ENCODE assay signal across 8 mouse cellular contexts in genomic region chr1:55874143-55874867, GRCm38 (mm10).
DNase-seq lines count a peak whose midpoint lies in the region; ATAC-seq and TF ChIP-seq lines count a peak whose summit lies in the region.

No protein-coding gene starts in this region.

- no peak for TF ChIP-seq POLR2A in heart, adult 2 months (IDR thresholded peaks at IDR 0.05; ENCODE audit: insufficient read depth, low read depth, low read length)

- H3K27ac ChIP-seq in heart, adult 2 months = no peak overlapping the region
- H3K27ac ChIP-seq in forebrain, embryonic 16.5 days (ENCODE audit: low read length) = no peak overlapping the region
- no peak overlapping the region for H3K27ac ChIP-seq in hindbrain, embryonic 16.5 days (ENCODE audit: low read depth, low read length)
- H3K27ac ChIP-seq in midbrain, embryonic 12.5 days (replicated peaks) = no peak overlapping the region

- no peak overlapping the region for H3K4me2 ChIP-seq in forebrain, embryonic 16.5 days (ENCODE audit: low read length)
- no peak overlapping the region for H3K4me2 ChIP-seq in hindbrain, embryonic 16.5 days (ENCODE audit: low read length)
- no peak overlapping the region for H3K4me2 ChIP-seq in midbrain, embryonic 12.5 days (replicated peaks)

- peak; percentile 89 for TF ChIP-seq CTCF in heart, adult 2 months (IDR thresholded peaks at IDR 0.05)

- peak; percentile 95 for ATAC-seq in forebrain, embryonic 16.5 days
- peak; percentile 93 for ATAC-seq in hindbrain, embryonic 16.5 days
- ATAC-seq in midbrain, embryonic 12.5 days (ENCODE audit: low FRiP score, low read depth) = peak; percentile 76

- WGBS in heart, adult 2 months = 12% methylated on average over 7 of the region's 7 CpGs
- WGBS in forebrain, embryonic 16.5 days = 16% methylated on average over 7 of the region's 7 CpGs
- WGBS in hindbrain, embryonic 16.5 days = 18% methylated on average over 7 of the region's 7 CpGs
- 20% methylated on average over 7 of the region's 7 CpGs for WGBS in midbrain, embryonic 12.5 days

- no peak overlapping the region for H3K9ac ChIP-seq in heart, adult 2 months (ENCODE audit: low read depth, low read length)
- no peak overlapping the region for H3K9ac ChIP-seq in forebrain, embryonic 16.5 days (replicated peaks; ENCODE audit: low read depth, low read length)
- H3K9ac ChIP-seq in hindbrain, embryonic 16.5 days (ENCODE audit: low read depth, low read length) = no peak overlapping the region
- no peak overlapping the region for H3K9ac ChIP-seq in midbrain, embryonic 12.5 days (replicated peaks)

- H3K4me1 ChIP-seq in heart, adult 2 months (ENCODE audit: control insufficient read depth, insufficient read depth, low read length) = no peaks in the 10 kb centered on the region
- no peaks in the 10 kb centered on the region for H3K4me1 ChIP-seq in forebrain, embryonic 16.5 days (replicated peaks; ENCODE audit: control insufficient read depth, insufficient read depth, low read length)
- H3K4me1 ChIP-seq in hindbrain, embryonic 16.5 days (ENCODE audit: control insufficient read depth, insufficient read depth, low read depth, low read length) = no peaks in the 10 kb centered on the region
- H3K4me1 ChIP-seq in midbrain, embryonic 12.5 days = no peaks in the 10 kb centered on the region

- no peaks in the 10 kb centered on the region for H3K9me3 ChIP-seq in forebrain, embryonic 16.5 days (ENCODE audit: control insufficient read depth, low read length)
- H3K9me3 ChIP-seq in hindbrain, embryonic 16.5 days (ENCODE audit: control insufficient read depth, low read length) = no peaks in the 10 kb centered on the region
- H3K9me3 ChIP-seq in midbrain, embryonic 12.5 days = no peaks in the 10 kb centered on the region

- DNase-seq in heart, adult 2 months = peak; percentile 41 to 61
- no peak for DNase-seq in heart, postnatal 25 days (ENCODE audit: low spot score)
- peak; percentile 38 for DNase-seq in cerebellum, adult 11-12 months
- peak; percentile 48 to 52 for DNase-seq in left cerebral cortex, adult 8-10 months (ENCODE audit: low spot score in 2 of 2)
- DNase-seq in right cerebral cortex, postnatal 4 days = peak; percentile 77

- no peaks in the 10 kb centered on the region for H3K27me3 ChIP-seq in heart, adult 2 months (ENCODE audit: control insufficient read depth, insufficient read depth, low read length)
- no peaks in the 10 kb centered on the region for H3K27me3 ChIP-seq in forebrain, embryonic 16.5 days (replicated peaks; ENCODE audit: control insufficient read depth, insufficient read depth, low read length)
- no peaks in the 10 kb centered on the region for H3K27me3 ChIP-seq in hindbrain, embryonic 16.5 days (replicated peaks; ENCODE audit: control insufficient read depth, insufficient read depth, low read length)
- H3K27me3 ChIP-seq in midbrain, embryonic 12.5 days = peaks cover 13% of the 10 kb centered on the region

- H3K79me2 ChIP-seq in heart, adult 2 months (replicated peaks; ENCODE audit: control insufficient read depth, insufficient read depth, low read length) = no peaks in the 10 kb centered on the region

- no peak overlapping the region for H3K4me3 ChIP-seq in heart, adult 2 months
- no peak overlapping the region for H3K4me3 ChIP-seq in forebrain, embryonic 16.5 days (replicated peaks; ENCODE audit: low read length)
- H3K4me3 ChIP-seq in hindbrain, embryonic 16.5 days (ENCODE audit: low read length) = no peak overlapping the region
- no peak overlapping the region for H3K4me3 ChIP-seq in midbrain, embryonic 12.5 days

- no peaks in the 10 kb centered on the region for H3K36me3 ChIP-seq in heart, adult 2 months (ENCODE audit: control insufficient read depth, insufficient read depth, low read length)
- H3K36me3 ChIP-seq in forebrain, embryonic 16.5 days (ENCODE audit: control insufficient read depth, insufficient read depth) = no peaks in the 10 kb centered on the region
- H3K36me3 ChIP-seq in hindbrain, embryonic 16.5 days (ENCODE audit: control insufficient read depth, insufficient read depth, low read length) = no peaks in the 10 kb centered on the region
- no peaks in the 10 kb centered on the region for H3K36me3 ChIP-seq in midbrain, embryonic 12.5 days

- intact Hi-C loops in heart, adult 2 months (cut with DNase I) = loop anchor here (1.0 to 5.0 kb wide), 3 partner anchors 36 to 470 kb away; no protein-coding TSS in a partner anchor
- intact Hi-C loops in heart, postnatal 25 days (cut with DNase I) = loop anchor here (1.0 to 5.0 kb wide), 5 partner anchors 37 to 637 kb away; partner anchors contain the start of gene Mars2

- TF ChIP-seq EP300 in heart, adult 2 months (IDR thresholded peaks at IDR 0.05; ENCODE audit: insufficient read depth, low read depth, low read length) = 0 out of 2 replicates have a peak, but pooled peaks have one; percentile 43
